Mouse (Mus musculus) midbrain, embryonic 14.5 days (tissue): ENCODE measurements around the gene Cabp4. TPM values are rescaled to one million over a fixed set of nuclear protein-coding genes. Genes with fewer than 3 reads are reported as not detected.

Experiments
- ATAC-seq: fragments of 200-750 bp; cut with Nextera tagmentation; 2 replicates; pipeline ENCODE4 v1.8.0; 2017; ENCODE audit warnings: moderate number of reproducible peaks, moderate library complexity; ENCODE audit not compliant: low FRiP score, low TSS enrichment
- DNase-seq: peaks from one replicate; pipeline ENCODE4 v3.0.0-alpha.2; 2015
- H3K27ac ChIP-seq: fragments of 300-500 bp; sonication (generic); replicated peaks from 2 replicates; pipeline ENCODE4 v1.5.1; 2014; ENCODE audit warnings: mild to moderate bottlenecking, low read depth, low read length, moderate library complexity
- H3K27me3 ChIP-seq: fragments of 300-500 bp; sonication (generic); 2 replicates; pipeline ENCODE4 v1.6.1; 2014; ENCODE audit warnings: low read length, control low read depth, mixed read lengths; ENCODE audit not compliant: control insufficient read depth, insufficient read depth
- H3K36me3 ChIP-seq: fragments of 300-500 bp; sonication (generic); 2 replicates; pipeline ENCODE4 v1.6.1; 2014; ENCODE audit warnings: low read length, control low read depth; ENCODE audit not compliant: control insufficient read depth, insufficient read depth
- H3K4me1 ChIP-seq: fragments of 300-500 bp; sonication (generic); 2 replicates; pipeline ENCODE4 v1.6.1; 2014; ENCODE audit warnings: mild to moderate bottlenecking, antibody characterized with exemption, low read length, control low read depth; ENCODE audit not compliant: control insufficient read depth, insufficient read depth
- H3K4me2 ChIP-seq: fragments of 300-500 bp; sonication (generic); 2 replicates; pipeline ENCODE4 v1.6.1; 2014; ENCODE audit warnings: mild to moderate bottlenecking, low read length, moderate library complexity
- H3K4me3 ChIP-seq: fragments of 300-500 bp; sonication (generic); replicated peaks from 2 replicates; pipeline ENCODE4 v1.5.1; 2014; ENCODE audit warnings: low read depth, low read length
- H3K9ac ChIP-seq: fragments of 300-500 bp; sonication (generic); replicated peaks from 2 replicates; pipeline ENCODE4 v1.6.1; 2014; ENCODE audit warnings: mild to moderate bottlenecking, low read length, moderate library complexity
- H3K9me3 ChIP-seq: fragments of 300-500 bp; sonication (generic); 2 replicates; pipeline ENCODE4 v1.6.1; 2016; ENCODE audit warnings: low read length, control low read depth, mixed read lengths; ENCODE audit not compliant: control insufficient read depth
- WGBS: fragments of 180-500 bp; shearing (Covaris S2); extraction: QIAGEN DNeasy Blood & Tissue Kit; methylation state at CpG from one replicate; pipeline ENCODE4 v1.1.7; 2014; 5-methylcytosine and 5-hydroxymethylcytosine counted together
- polyA plus RNA-seq: library from polyadenylated mRNA; unstranded; fragments of >200 nt; fragmentation: Nextera tagmentation; extraction: Ambion mirVana; gene quantifications from 2 replicates; pipeline ENCODE4 v1.2.1, GENCODE M21; 2014

Gene Cabp4
- polyA plus RNA-seq, 1 experiment from 2014 or later, result 0.14 TPM

- ATAC-seq, result no peak
- Histone ChIP-seq H3K4me3 (no peak overlapping the region), H3K9ac (no peak overlapping the region), H3K4me2 (no peak overlapping the region), H3K27ac (no peak overlapping the region), H3K27me3 (no peaks in the 10 kb centered on the region), H3K4me1 (no peaks in the 10 kb centered on the region), H3K36me3 (peaks cover 76% of the 10 kb centered on the region), H3K9me3 (no peaks in the 10 kb centered on the region)
- 89% methylated on average over 12 of the region's 12 CpGs for WGBS
- no peak for DNase-seq
Observed at GRCm38 (mm10) chr19:4156771-4157170, 12.9 kb upstream of the Cabp4 start.

- DNase-seq (no peak), ATAC-seq (no peak)
- Histone ChIP-seq H3K9ac (no peak overlapping the region), H3K27ac (no peak overlapping the region), H3K27me3 (no peaks in the 10 kb centered on the region), H3K36me3 (peaks cover 74% of the 10 kb centered on the region), H3K4me2 (no peak overlapping the region), H3K4me1 (no peaks in the 10 kb centered on the region), H3K9me3 (no peaks in the 10 kb centered on the region), H3K4me3 (no peak overlapping the region)
- WGBS, result 70% methylated on average over 20 of the region's 20 CpGs
Observed at GRCm38 (mm10) chr19:4156073-4156579, 12.3 kb upstream of the Cabp4 start.

GRCm38 (mm10) chr19:4155223-4156072, 11.6 kb upstream of the Cabp4 start:
- H3K9ac ChIP-seq, result no peak overlapping the region
- H3K36me3 ChIP-seq, result peaks cover 75% of the 10 kb centered on the region
- H3K4me2 ChIP-seq, result no peak overlapping the region
- DNase-seq (no peak), ATAC-seq (no peak)
- WGBS, result 71% methylated on average over 6 of the region's 6 CpGs
- no peaks in the 10 kb centered on the region for H3K27me3 ChIP-seq
- H3K4me3 ChIP-seq, result no peak overlapping the region
- no peak overlapping the region for H3K27ac ChIP-seq
- H3K9me3 ChIP-seq, result no peaks in the 10 kb centered on the region
- no peaks in the 10 kb centered on the region for H3K4me1 ChIP-seq

DNA sequence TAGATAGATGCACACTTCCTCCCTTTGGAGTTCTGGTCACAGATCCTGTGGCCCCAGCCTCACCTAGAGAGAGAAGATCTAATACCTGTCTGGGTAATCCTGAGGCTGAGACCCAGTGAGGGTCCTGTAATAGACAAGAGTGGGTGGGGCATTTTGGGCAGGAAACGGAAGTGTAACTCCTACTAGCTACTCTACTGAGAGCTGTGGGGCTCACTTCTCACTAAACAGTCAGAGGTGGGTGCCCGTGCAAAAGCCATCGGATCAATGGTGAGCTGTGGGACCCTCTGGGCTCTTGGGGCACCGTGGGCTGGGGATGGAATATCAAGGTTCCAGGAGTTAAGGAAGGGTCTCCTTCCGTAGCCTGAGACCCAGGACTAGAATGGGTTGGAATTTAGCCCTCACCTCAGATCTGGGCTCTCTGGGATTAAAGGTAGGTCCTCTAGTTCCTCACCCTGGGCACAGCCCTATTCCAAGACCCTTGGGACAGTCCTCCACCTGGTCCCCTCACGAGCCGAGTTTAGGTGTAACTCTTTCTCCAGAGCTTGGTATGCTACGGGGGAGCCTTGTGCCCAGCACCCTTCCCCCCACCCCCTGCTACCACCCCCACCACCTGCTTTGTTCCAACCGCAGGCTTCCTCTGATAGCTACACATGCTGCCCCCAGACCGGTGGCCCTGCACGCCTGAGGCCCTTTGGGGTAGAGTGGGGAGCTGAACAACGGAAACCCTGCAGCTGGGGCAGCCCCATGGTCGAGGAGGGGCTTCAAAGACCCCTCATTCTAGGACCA, 10.8 kb upstream of the Cabp4 start:
- H3K27ac ChIP-seq, result no peak overlapping the region
- ATAC-seq (no peak), DNase-seq (no peak)
- H3K4me3 ChIP-seq, result no peak overlapping the region
- 84% methylated on average over 13 of the region's 13 CpGs for WGBS
- H3K4me2 ChIP-seq, result no peak overlapping the region
- no peaks in the 10 kb centered on the region for H3K27me3 ChIP-seq
- H3K9me3 ChIP-seq, result no peaks in the 10 kb centered on the region
- 0 out of 2 replicates have a peak overlapping the region, but pooled peaks have one; percentile 13 for H3K9ac ChIP-seq
- H3K4me1 ChIP-seq, result peaks cover under 1% of the 10 kb centered on the region; the same call in 1 of the 2 replicates
- peaks cover 77% of the 10 kb centered on the region for H3K36me3 ChIP-seq

- H3K9ac ChIP-seq, result no peak within 1 kb of the TSS
- H3K4me3 ChIP-seq, result no peak within 1 kb of the TSS
- no peak for ATAC-seq
- no peak within 1 kb of the TSS for H3K27ac ChIP-seq
- 81% methylated on average over 11 of the region's 11 CpGs for WGBS
- no peaks in the 10 kb centered on the region for H3K27me3 ChIP-seq
- H3K4me2 ChIP-seq, result no peak within 1 kb of the TSS
- H3K4me1 ChIP-seq, result peaks cover 8% of the 10 kb centered on the region; the same call in 1 of the 2 replicates
- no peaks in the 10 kb centered on the region for H3K9me3 ChIP-seq
- H3K36me3 ChIP-seq, result peaks cover 63% of the 10 kb centered on the region
- no peak for DNase-seq
Observed at GRCm38 (mm10) chr19:4153232-4153654, 9.4 kb upstream of the Cabp4 start, which contains the start of gene Ptprcap. Gene Ptprcap, plus strand, starts transcription at chr19:4153604.

- H3K4me1 ChIP-seq, result peaks cover 13% of the 10 kb centered on the region; the same call in 1 of the 2 replicates
- H3K27me3 ChIP-seq, result no peaks in the 10 kb centered on the region
- DNase-seq (no peak), ATAC-seq (no peak)
- no peak overlapping the region for H3K4me3 ChIP-seq
- H3K27ac ChIP-seq, result no peak overlapping the region
- H3K36me3 ChIP-seq, result peaks cover 57% of the 10 kb centered on the region
- H3K9ac ChIP-seq, result no peak overlapping the region
- 90% methylated on average over 8 of the region's 8 CpGs for WGBS
- H3K9me3 ChIP-seq, result no peaks in the 10 kb centered on the region
- H3K4me2 ChIP-seq, result no peak overlapping the region
Observed at GRCm38 (mm10) chr19:4152445-4153231, 8.8 kb upstream of the Cabp4 start.

- Histone ChIP-seq H3K4me3 (no peak overlapping the region), H3K27ac (no peak overlapping the region), H3K4me2 (no peak overlapping the region), H3K9ac (no peak overlapping the region), H3K9me3 (no peaks in the 10 kb centered on the region), H3K36me3 (peaks cover 49% of the 10 kb centered on the region), H3K27me3 (no peaks in the 10 kb centered on the region), H3K4me1 (peaks cover 15% of the 10 kb centered on the region; the same call in 1 of the 2 replicates)
- ATAC-seq, result no peak
- DNase-seq, result no peak
- 93% methylated on average over 5 of the region's 5 CpGs for WGBS
Observed at GRCm38 (mm10) chr19:4151898-4152297, 8.1 kb upstream of the Cabp4 start.

- Histone ChIP-seq H3K36me3 (peaks cover 45% of the 10 kb centered on the region), H3K9me3 (no peaks in the 10 kb centered on the region), H3K27ac (no peak overlapping the region), H3K4me1 (peaks cover 15% of the 10 kb centered on the region; the same call in 1 of the 2 replicates), H3K9ac (no peak overlapping the region), H3K4me2 (no peak overlapping the region), H3K4me3 (no peak overlapping the region), H3K27me3 (no peaks in the 10 kb centered on the region)
- DNase-seq, result no peak
- 75% methylated on average over 5 of the region's 5 CpGs for WGBS
- no peak for ATAC-seq
Observed at GRCm38 (mm10) chr19:4151488-4151860, 7.6 kb upstream of the Cabp4 start.
